Mouse (Mus musculus) ES-E14 (cell line): Measurements from ENCODE around the gene Lifr. TPM values are rescaled to one million over a fixed set of nuclear protein-coding genes. Genes with fewer than 3 reads are reported as not detected.

Source experiments
- DNase-seq: peaks from one replicate; pipeline ENCODE4 v3.0.0-alpha.2; 2013; ENCODE audit warnings: low read depth, low spot score
- H3K27ac ChIP-seq: 2 replicates; pipeline ENCODE4 v1.5.1; 2012; ENCODE audit warnings: low read depth, mild to moderate bottlenecking, low read length, moderate library complexity, mixed read lengths; ENCODE audit not compliant: poor library complexity, insufficient read depth, severe bottlenecking
- H3K36me3 ChIP-seq: 2 replicates; pipeline ENCODE4 v1.6.1; 2012; ENCODE audit warnings: mild to moderate bottlenecking, low read length, moderate library complexity, mixed read lengths; ENCODE audit not compliant: control insufficient read depth, poor library complexity, insufficient read depth, severe bottlenecking
- H3K4me1 ChIP-seq, 2 experiments: fragments of 150-350 bp in 1 of 2; sonication (generic) in 1 of 2; 2 replicates each; pipeline ENCODE4 v1.6.1; 2012; ENCODE audit warnings: low read length in 2 of 2, mild to moderate bottlenecking in 1 of 2, mixed read lengths in 1 of 2; ENCODE audit not compliant: control insufficient read depth in 2 of 2, insufficient read depth in 2 of 2, poor library complexity in 1 of 2
- H3K4me3 ChIP-seq, 2 experiments: fragments of 150-350 bp in 1 of 2; sonication (generic) in 1 of 2; 2 replicates each; pipeline ENCODE4 v1.5.1; 2012; ENCODE audit warnings: low read length in 2 of 2, low read depth in 1 of 2, mild to moderate bottlenecking in 1 of 2, mixed read lengths in 1 of 2; ENCODE audit not compliant: insufficient read depth in 1 of 2, poor library complexity in 1 of 2, severe bottlenecking in 1 of 2
- H3K9ac ChIP-seq: 2 replicates; pipeline ENCODE4 v1.6.1; 2012; ENCODE audit warnings: low read depth, mild to moderate bottlenecking, low read length, mixed read lengths; ENCODE audit not compliant: poor library complexity, insufficient read depth, severe bottlenecking
- H3K9me3 ChIP-seq: fragments of 150-350 bp; sonication (generic); 2 replicates; pipeline ENCODE4 v1.6.1; 2012; ENCODE audit warnings: low read depth, mild to moderate bottlenecking, low read length; ENCODE audit not compliant: control insufficient read depth, insufficient read depth
- CHD2 ChIP-seq: IDR thresholded peaks from 2 replicates; pipeline ENCODE4 v1.6.1; 2014; ENCODE audit warnings: mild to moderate bottlenecking, low read depth, low read length, inconsistent platforms
- HCFC1 ChIP-seq: IDR thresholded peaks from 2 replicates; pipeline ENCODE4 v1.6.1; 2012; ENCODE audit warnings: low read length, inconsistent platforms, borderline replicate concordance; ENCODE audit not compliant: insufficient read depth
- MAFK ChIP-seq: IDR thresholded peaks from 2 replicates; pipeline ENCODE4 v1.6.1; 2014; ENCODE audit warnings: mild to moderate bottlenecking, low read depth, low read length, inconsistent platforms; ENCODE audit not compliant: insufficient read depth
- ZC3H11A ChIP-seq: IDR thresholded peaks from 2 replicates; pipeline ENCODE4 v1.6.1; 2012; ENCODE audit warnings: low read depth, mild to moderate bottlenecking, inconsistent platforms, low read length, borderline replicate concordance
- ZNF384 ChIP-seq: IDR thresholded peaks from 2 replicates; pipeline ENCODE4 v1.6.1; 2012; ENCODE audit warnings: low read depth, low read length, inconsistent platforms
- in situ Hi-C, 2 experiments: fragments of 600-800 bp; cut with MboI; formaldehyde crosslinking; loops; one replicate each; pipeline ENCODE4 v1.15.1; 2025; ENCODE audit warnings: low sequenced_read_pairs in 2 of 2, inconsistent platforms in 1 of 2; ENCODE audit not compliant: unreplicated experiment in 2 of 2
- total RNA-seq: library from RNA; depleted of rRNA; stranded (reverse); fragments of 300-350 nt; gene quantifications from 2 replicates; pipeline ENCODE4 v1.2.3, GENCODE M21; 2012

The Lifr gene
- total RNA-seq, 1 experiment = 89.3 TPM

DNA sequence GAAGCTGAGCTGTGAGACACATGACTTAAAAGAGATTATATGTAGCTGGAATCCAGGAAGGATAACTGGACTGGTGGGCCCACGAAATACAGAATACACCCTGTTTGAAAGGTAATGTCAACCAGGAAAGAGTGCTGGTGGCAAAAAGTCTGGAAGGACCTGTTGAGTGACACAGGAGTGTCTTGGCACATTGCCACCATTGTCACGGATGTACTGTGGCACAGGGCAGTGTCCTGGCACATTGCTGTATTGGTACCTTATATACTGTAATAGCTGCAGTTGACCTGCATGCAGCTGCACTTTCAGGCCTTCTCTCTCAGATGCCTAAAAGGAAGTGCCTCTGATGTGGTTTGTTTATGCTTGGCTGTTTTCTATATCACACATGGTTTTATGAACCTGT is 82.5 kb downstream of the Lifr start:
- Histone ChIP-seq H3K4me3 (no peak overlapping the region), H3K9me3 (no peaks in the 10 kb centered on the region), H3K4me1 (peaks cover 2 to 14% of the 10 kb centered on the region in 2 experiments; a peak in 2 of 4 replicates), H3K27ac (no peak overlapping the region), H3K9ac (no peak overlapping the region), H3K36me3 (peaks cover 47% of the 10 kb centered on the region)
- TF ChIP-seq ZNF384 (no peak), CHD2 (no peak), MAFK (no peak), HCFC1 (no peak), ZC3H11A (no peak)
- in situ Hi-C loops = no loop called here
- DNase-seq = no peak

DNA sequence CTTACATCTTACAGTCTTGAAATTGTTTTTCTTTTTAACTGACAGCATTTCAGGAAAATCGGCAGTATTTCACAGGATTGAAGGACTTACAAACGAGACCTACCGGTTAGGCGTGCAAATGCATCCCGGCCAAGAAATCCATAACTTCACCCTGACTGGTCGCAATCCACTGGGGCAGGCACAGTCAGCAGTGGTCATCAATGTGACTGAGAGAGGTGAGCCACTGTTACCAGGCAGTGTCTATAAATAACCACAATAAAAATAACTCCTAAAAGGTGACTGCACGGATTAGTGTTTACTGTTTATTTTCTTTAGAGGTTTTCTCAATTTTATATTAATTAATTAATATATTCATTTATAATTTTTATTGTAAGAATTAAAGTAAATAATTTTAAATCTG is 82.9 kb downstream of the Lifr start:
- DNase-seq = no peak
- Histone ChIP-seq H3K9ac (no peak overlapping the region), H3K4me1 (peaks cover 1 to 11% of the 10 kb centered on the region in 2 experiments; a peak in 2 of 4 replicates), H3K27ac (no peak overlapping the region), H3K36me3 (peaks cover 49% of the 10 kb centered on the region), H3K9me3 (no peaks in the 10 kb centered on the region), H3K4me3 (no peak overlapping the region)
- in situ Hi-C loops = no loop called here
- TF ChIP-seq ZC3H11A = no peak
- no peak for TF ChIP-seq HCFC1
- no peak for TF ChIP-seq MAFK
- TF ChIP-seq ZNF384 = no peak
- no peak for TF ChIP-seq CHD2

- H3K36me3 ChIP-seq = peaks cover 45% of the 10 kb centered on the region
Observed at GRCm38 (mm10) chr15:7173776-7174175, 83.4 kb downstream of the Lifr start.

GRCm38 (mm10) chr15:7180576-7180975 is 90.2 kb downstream of the Lifr start:
- no peak overlapping the region for H3K27ac ChIP-seq
- no peak overlapping the region for H3K4me3 ChIP-seq
- in situ Hi-C loops = loop anchor here in 1 of 2 experiments (25.0 kb wide), 1 partner anchor 932 kb away; the partner anchor contains the start of gene Nup155
- H3K9ac ChIP-seq = no peak overlapping the region
- peaks cover 0 to 2% of the 10 kb centered on the region in 2 experiments; a peak in 3 of 4 replicates for H3K4me1 ChIP-seq
- H3K9me3 ChIP-seq = no peaks in the 10 kb centered on the region
- peaks cover 42% of the 10 kb centered on the region for H3K36me3 ChIP-seq
- DNase-seq = no peak
- TF ChIP-seq CHD2 (no peak), HCFC1 (no peak), ZNF384 (no peak), MAFK (no peak), ZC3H11A (no peak)

More at GRCm38 (mm10) chr15:7173776-7174175, 83.4 kb downstream of the Lifr start:
- DNase-seq = no peak
- Histone ChIP-seq H3K27ac (no peak overlapping the region), H3K4me1 (peaks cover 0 to 8% of the 10 kb centered on the region in 2 experiments; a peak in 2 of 4 replicates), H3K9ac (no peak overlapping the region), H3K9me3 (no peaks in the 10 kb centered on the region), H3K4me3 (no peak overlapping the region)
- in situ Hi-C loops = no loop called here
- TF ChIP-seq ZC3H11A (no peak), CHD2 (no peak), HCFC1 (no peak), MAFK (no peak), ZNF384 (no peak)

DNA sequence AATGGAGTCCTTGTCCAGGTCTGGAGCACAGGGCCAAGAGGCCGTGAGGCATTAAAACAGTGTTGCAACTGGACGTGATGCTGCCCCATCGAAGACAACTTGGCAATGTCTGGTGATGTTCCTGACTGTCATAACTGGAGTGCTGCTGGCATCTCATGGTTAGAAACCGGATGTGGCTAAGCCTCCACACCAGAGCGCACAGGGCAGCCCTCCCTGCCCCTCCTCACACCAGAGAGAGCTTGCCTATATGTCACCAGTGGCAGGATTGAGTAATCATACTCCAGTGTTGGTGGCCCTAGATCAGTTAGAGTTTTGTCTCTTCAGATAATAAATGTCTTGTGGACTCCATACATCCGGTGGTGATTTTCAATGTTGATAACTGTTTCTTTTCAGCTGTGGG is 97.3 kb downstream of the Lifr start:
- DNase-seq = no peak
- H3K9me3 ChIP-seq = no peaks in the 10 kb centered on the region
- no peak overlapping the region for H3K9ac ChIP-seq
- H3K4me3 ChIP-seq = no peak overlapping the region
- TF ChIP-seq CHD2 (no peak), ZC3H11A (no peak), ZNF384 (no peak)
- no peaks in the 10 kb centered on the region for H3K4me1 ChIP-seq
- in situ Hi-C loops = loop anchor here in 1 of 2 experiments (25.0 kb wide), 1 partner anchor 925 kb away; the partner anchor contains the start of gene Nup155
- H3K27ac ChIP-seq = no peak overlapping the region
- H3K36me3 ChIP-seq = peaks cover 56% of the 10 kb centered on the region
